38 mouse cellular contexts compared by ENCODE assay signal in genomic region chrX:73435252-73435651, GRCm38 (mm10). TPM values are rescaled to one million over a fixed set of nuclear protein-coding genes. Genes with fewer than 3 reads are reported as not detected.
DNase-seq lines count a peak whose midpoint lies in the region; ATAC-seq and TF ChIP-seq lines count a peak whose summit lies in the region.
"Had no signal": no experiment of that assay in that cellular context is flagged by ENCODE, and none has a peak within 500 bp of the region (broad histone marks: within the 10 kb centered on the region; RNA-seq: fewer than 3 reads in every experiment).

TSS of gene Trex2 (minus strand) at chrX:73435344.

- no peaks in the 10 kb centered on the region for H3K27me3 ChIP-seq in liver, embryonic 16.5 days (ENCODE audit: control insufficient read depth, insufficient read depth, low read depth, low read length)
- no peaks in the 10 kb centered on the region; the same call in none of the 2 replicates for H3K27me3 ChIP-seq in liver, embryonic 12.5 days (replicated peaks)
- no peaks in the 10 kb centered on the region for H3K27me3 ChIP-seq in stomach, postnatal 0 days (ENCODE audit: control insufficient read depth, insufficient read depth, low read length)
- H3K27me3 ChIP-seq: hindbrain, embryonic 12.5 days; intestine, embryonic 15.5 days; liver, embryonic 15.5 days had no signal

- no peak within 1 kb of the TSS for H3K4me2 ChIP-seq in liver, embryonic 16.5 days (ENCODE audit: low read depth, low read length)
- H3K4me2 ChIP-seq in liver, embryonic 12.5 days, result no peak within 1 kb of the TSS
- H3K4me2 ChIP-seq in stomach, postnatal 0 days (replicated peaks; ENCODE audit: low read depth), result no peak within 1 kb of the TSS
- H3K4me2 ChIP-seq: heart, embryonic 11.5 days; hindbrain, embryonic 12.5 days; intestine, embryonic 15.5 days; liver, embryonic 15.5 days had no signal

- no peak within 1 kb of the TSS for H3K9ac ChIP-seq in liver, embryonic 16.5 days (ENCODE audit: low read depth, low read length)
- no peak within 1 kb of the TSS for H3K9ac ChIP-seq in liver, embryonic 12.5 days
- no peak within 1 kb of the TSS for H3K9ac ChIP-seq in stomach, postnatal 0 days (ENCODE audit: low read length)
- H3K9ac ChIP-seq: hindbrain, embryonic 12.5 days; intestine, embryonic 15.5 days; liver, embryonic 15.5 days had no signal

- 64% methylated on average over 11 of the region's 11 CpGs for WGBS in liver, embryonic 16.5 days (ENCODE audit: insufficient replicate concordance)
- WGBS in liver, embryonic 12.5 days (ENCODE audit: insufficient replicate concordance), result 60% methylated on average over 11 of the region's 11 CpGs
- 48% methylated on average over 11 of the region's 11 CpGs for WGBS in stomach, postnatal 0 days

- H3K9me3 ChIP-seq in liver, embryonic 16.5 days (replicated peaks; ENCODE audit: control insufficient read depth, low read length), result no peaks in the 10 kb centered on the region
- H3K9me3 ChIP-seq in liver, embryonic 12.5 days (replicated peaks), result no peaks in the 10 kb centered on the region
- H3K9me3 ChIP-seq in stomach, postnatal 0 days (ENCODE audit: control insufficient read depth, low read length), result no peaks in the 10 kb centered on the region
- H3K9me3 ChIP-seq: hindbrain, embryonic 12.5 days; intestine, embryonic 15.5 days; liver, embryonic 15.5 days had no signal

- no peaks in the 10 kb centered on the region for H3K36me3 ChIP-seq in liver, embryonic 16.5 days (ENCODE audit: control insufficient read depth, insufficient read depth)
- H3K36me3 ChIP-seq in liver, embryonic 12.5 days, result peaks cover 13% of the 10 kb centered on the region
- H3K36me3 ChIP-seq in stomach, postnatal 0 days (ENCODE audit: control insufficient read depth, insufficient read depth, low read length), result no peaks in the 10 kb centered on the region
- H3K36me3 ChIP-seq: intestine, embryonic 15.5 days had no signal

- H3K4me3 ChIP-seq in liver, embryonic 16.5 days (ENCODE audit: low read depth, low read length), result no peak within 1 kb of the TSS
- H3K4me3 ChIP-seq in liver, embryonic 12.5 days, result no peak within 1 kb of the TSS
- no peak within 1 kb of the TSS for H3K4me3 ChIP-seq in stomach, postnatal 0 days (ENCODE audit: low read depth, low read length)
- H3K4me3 ChIP-seq: hindbrain, embryonic 12.5 days; intestine, embryonic 15.5 days; liver, embryonic 15.5 days had no signal

- H3K4me1 ChIP-seq in liver, embryonic 16.5 days (ENCODE audit: control insufficient read depth, low read depth, low read length), result no peaks in the 10 kb centered on the region
- H3K4me1 ChIP-seq in liver, embryonic 12.5 days, result no peaks in the 10 kb centered on the region
- no peaks in the 10 kb centered on the region for H3K4me1 ChIP-seq in stomach, postnatal 0 days (replicated peaks; ENCODE audit: control insufficient read depth, insufficient read depth)
- H3K4me1 ChIP-seq: hindbrain, embryonic 12.5 days; intestine, embryonic 15.5 days; liver, embryonic 15.5 days had no signal

- 0 out of 2 replicates have a peak, but pooled peaks have one; percentile 27 for ATAC-seq in liver, embryonic 16.5 days (ENCODE audit: low read depth)
- no peak for ATAC-seq in liver, embryonic 12.5 days
- ATAC-seq in stomach, postnatal 0 days (ENCODE audit: low FRiP score, low TSS enrichment), result peak; percentile 53
- ATAC-seq in erythroblast, adult 5-6 weeks (replicated peaks; ENCODE audit: low FRiP score, poor library complexity, severe bottlenecking), result no peak
- ATAC-seq: forebrain, embryonic 14.5 days; hindbrain, postnatal 0 days; intestine, embryonic 15.5 days had no signal

- no peak for TF ChIP-seq CTCF in stomach, postnatal 0 days (IDR thresholded peaks at IDR 0.05; ENCODE audit: low read depth)

- DNase-seq in urinary bladder, postnatal 14 days (ENCODE audit: low spot score), result peak; percentile 46
- no peak for DNase-seq in urinary bladder, postnatal 10 days (ENCODE audit: low spot score)
- DNase-seq in gonadal fat pad, adult 2 months (ENCODE audit: low read depth), result peak; percentile 34
- peak; percentile 31 for DNase-seq in stomach, postnatal 0 days (ENCODE audit: low spot score)
- DNase-seq in thymus, adult 18-20 months, result no peak
- DNase-seq: adrenal gland, adult 2 months; cerebellum, adult 2 months; cerebellum, postnatal 14 days; gastrocnemius, postnatal 25 days; heart, adult 18-20 months; heart, postnatal 36 days; kidney, adult 2 months; kidney, postnatal 4 days; midbrain, embryonic 14.5 days; spleen, adult 18-20 months had no signal

- H3K27ac ChIP-seq in liver, embryonic 16.5 days (ENCODE audit: low read length), result no peak within 1 kb of the TSS
- no peak within 1 kb of the TSS for H3K27ac ChIP-seq in liver, embryonic 12.5 days
- no peak within 1 kb of the TSS for H3K27ac ChIP-seq in stomach, postnatal 0 days (replicated peaks)
- H3K27ac ChIP-seq: hindbrain, embryonic 12.5 days; hindbrain, postnatal 0 days; intestine, embryonic 15.5 days; kidney, postnatal 0 days; liver, embryonic 15.5 days; macrophage had no signal

- no peak for TF ChIP-seq EP300 in stomach, postnatal 0 days (optimal IDR thresholded peaks at IDR 0.05)

RNA-seq across cellular contexts. Expression of gene Trex2, which starts in this region (rescaled TPM):
- not detected in 2 replicates for polyA plus RNA-seq in liver, embryonic 16.5 days (2015; fragmentation: Nextera tagmentation; extraction: Ambion mirVana)
- polyA plus RNA-seq in liver, embryonic 12.5 days (2016; fragmentation: Nextera tagmentation; extraction: Ambion mirVana), result not detected in 2 replicates
- 3.7 and 5.0 TPM in 2 replicates for polyA plus RNA-seq in gonadal fat pad, adult 2 months (2012; rRNA removed)
- 98.8 and 103 TPM in 2 replicates for polyA plus RNA-seq in stomach, postnatal 0 days (2015; fragmentation: Nextera tagmentation; extraction: Ambion mirVana)
- total RNA-seq in erythroblast, adult 5-6 weeks (2015; ENCODE audit: low replicate concordance), result not detected in 2 replicates
- not detected in 2 replicates for total RNA-seq in erythroblast, adult 5-6 weeks (2017; ENCODE audit: low replicate concordance)
- total RNA-seq: adrenal gland, adult 2 months; adrenal gland, postnatal 4 days; gastrocnemius, adult 18-20 months; gastrocnemius, postnatal 25 days; heart, adult 18-20 months; heart, postnatal 36 days; hindbrain, postnatal 0 days; layer of hippocampus, adult 8-10 months; layer of hippocampus, postnatal 25 days; left cerebral cortex, adult 8-10 months; left cerebral cortex, postnatal 36 days; megakaryocyte-erythroid progenitor cell, adult 5-6 weeks; monocyte, adult 5-6 weeks had no signal
- polyA plus RNA-seq: cerebellum, adult 2 months; cortical plate, adult 2 months; forebrain, embryonic 14.5 days; heart, embryonic 11.5 days; heart, embryonic 16.5 days; hindbrain, embryonic 12.5 days; hindbrain, postnatal 0 days; intestine, embryonic 15.5 days; kidney, adult 2 months; liver, embryonic 15.5 days; macrophage; midbrain, embryonic 14.5 days; neural tube, embryonic 14.5 days; testis, adult 2 months had no signal

Comparison
In these comparisons a context has a peak if more than half of its experiments do, and no peak if none do; other contexts are left out.
1. RNA of gene Trex2 (polyA plus RNA-seq): 98.8 to 103 TPM in stomach, postnatal 0 days; 3.7 to 5.0 TPM in gonadal fat pad, adult 2 months, not detected in liver, embryonic 12.5 days and not detected in liver, embryonic 16.5 days; every median in the first group is over 10 times any median in the second.
2. DNase-seq: peak in urinary bladder, postnatal 14 days (single experiment), gonadal fat pad, adult 2 months (single experiment) and stomach, postnatal 0 days (single experiment); none in urinary bladder, postnatal 10 days (single experiment) and thymus, adult 18-20 months (0 of 2).
3. Peak in ATAC-seq in liver, embryonic 16.5 days; RNA of the gene not detected or under 1 TPM.